Mouse (Mus musculus) mesoderm, embryonic 11.5 days (tissue): Measurements from ENCODE around the gene Gab2.
"Not testable (repeated sequence)": the region's sequence is repeated elsewhere in the genome, so short reads cannot be mapped to it uniquely, and the experiment has no call there.

ENCODE experiments used
- DNase-seq: peaks from one replicate; pipeline ENCODE4 v3.0.0-alpha.2; 2012; ENCODE audit warnings: low read depth, low spot score

Gene Gab2

DNA sequence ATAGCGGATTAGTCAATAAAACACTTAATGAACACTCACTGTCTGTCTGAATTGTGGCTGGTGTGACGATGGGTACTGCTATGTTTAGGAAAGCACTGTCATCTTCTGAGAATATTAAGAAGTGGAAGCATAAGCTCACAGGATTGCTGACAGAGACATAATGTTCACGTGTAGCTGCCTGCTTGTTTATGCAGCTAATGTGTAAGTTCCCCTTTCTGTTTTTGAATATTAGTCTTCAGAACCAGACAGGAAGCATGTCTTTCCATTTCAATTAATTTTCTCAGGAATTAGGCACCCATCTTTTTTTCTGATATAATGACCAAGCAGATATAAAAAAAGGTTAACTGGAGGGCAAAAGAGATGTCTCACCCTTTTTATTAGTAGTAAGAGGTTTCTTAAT is 55.1 kb downstream of the Gab2 start:
- DNase-seq = no peak

DNA sequence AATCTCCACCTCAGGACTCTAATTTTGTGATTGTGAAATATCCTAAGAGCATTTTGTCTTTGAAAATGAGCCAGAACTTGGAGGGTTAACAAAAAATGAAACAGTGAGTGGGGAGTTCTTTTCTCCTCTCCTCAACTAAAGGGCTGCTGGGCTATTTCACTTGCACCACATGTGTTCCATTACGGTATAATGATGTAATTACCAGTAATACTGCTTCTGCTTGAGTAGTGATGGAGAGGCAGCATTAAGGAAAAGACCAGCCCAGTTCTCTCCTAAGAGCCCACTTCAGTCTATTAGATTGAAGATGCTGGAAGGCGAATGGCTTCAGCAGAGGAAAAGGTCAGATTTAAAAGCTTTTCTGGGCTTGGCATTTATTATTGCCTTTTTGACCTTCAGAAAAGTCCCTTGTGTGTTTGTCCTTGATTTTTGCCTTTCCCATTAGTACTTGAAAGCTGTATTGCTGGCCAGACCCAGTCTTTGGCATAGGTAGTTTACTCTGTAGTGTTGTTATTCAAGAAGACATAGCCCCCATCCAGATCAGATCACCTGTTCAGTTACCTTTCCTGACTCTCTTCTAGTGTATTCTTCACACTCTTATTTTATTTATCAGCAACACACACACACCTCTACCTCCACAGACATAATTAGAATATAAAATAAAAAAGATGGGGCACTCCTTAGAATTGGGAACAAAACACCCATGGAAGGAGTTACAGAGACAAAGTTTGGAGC is 69.9 kb downstream of the Gab2 start:
- peak; percentile 15 for DNase-seq

DNA sequence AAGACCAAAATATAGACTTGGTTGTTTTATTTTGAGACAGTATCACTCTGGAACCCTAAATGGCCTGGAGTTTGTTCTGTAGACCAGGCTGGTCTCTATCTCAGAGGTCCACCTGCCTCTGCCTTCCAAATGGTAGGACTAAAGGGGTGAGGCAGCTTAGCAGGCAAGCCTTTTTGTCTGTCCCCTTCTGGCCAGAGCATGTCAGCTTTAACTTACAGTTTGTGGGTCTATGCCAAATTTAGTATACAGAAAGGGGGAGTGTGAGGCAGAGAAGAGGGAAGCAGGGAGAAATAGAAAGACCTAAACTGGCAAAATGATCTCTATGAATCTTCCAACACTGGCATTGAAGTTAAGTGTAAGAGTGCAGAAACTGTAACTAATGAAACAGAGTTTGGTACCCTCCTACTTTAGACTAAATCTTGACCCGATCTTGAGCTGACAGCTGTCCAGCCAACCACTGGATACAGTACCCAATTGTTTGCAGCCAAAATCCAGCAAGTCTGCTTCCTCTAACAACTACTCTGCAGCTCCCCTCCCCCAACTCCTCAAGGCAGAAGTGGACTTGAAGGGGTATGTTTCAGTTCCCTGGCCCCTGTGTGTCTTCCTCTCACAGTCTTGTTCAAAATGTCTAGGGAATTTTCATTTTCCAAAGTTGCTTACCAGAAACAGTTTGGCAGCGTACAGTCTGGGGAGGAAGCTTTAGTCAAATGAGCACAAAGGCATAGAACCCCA is 73.5 kb downstream of the Gab2 start:
- DNase-seq = peak; percentile 10

DNA sequence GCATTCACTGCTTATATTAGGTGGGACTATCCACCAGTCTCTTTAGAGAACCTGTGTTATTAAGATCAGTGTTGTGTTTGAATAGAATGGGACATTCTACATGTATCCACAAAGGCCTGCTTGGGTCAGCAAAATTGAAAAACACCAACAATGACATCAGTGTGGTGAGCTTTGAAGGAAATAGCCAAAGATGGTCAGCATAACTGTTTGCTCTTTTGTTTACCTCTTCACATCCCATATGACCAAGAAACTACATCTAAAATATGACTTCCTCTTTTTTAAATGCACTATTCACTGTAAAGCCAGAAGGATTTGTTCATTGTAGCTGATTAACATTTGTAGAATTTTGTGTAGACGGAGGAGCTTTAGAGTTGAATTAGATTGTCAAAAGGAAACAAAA is 82.9 kb downstream of the Gab2 start:
- no peak for DNase-seq

DNA sequence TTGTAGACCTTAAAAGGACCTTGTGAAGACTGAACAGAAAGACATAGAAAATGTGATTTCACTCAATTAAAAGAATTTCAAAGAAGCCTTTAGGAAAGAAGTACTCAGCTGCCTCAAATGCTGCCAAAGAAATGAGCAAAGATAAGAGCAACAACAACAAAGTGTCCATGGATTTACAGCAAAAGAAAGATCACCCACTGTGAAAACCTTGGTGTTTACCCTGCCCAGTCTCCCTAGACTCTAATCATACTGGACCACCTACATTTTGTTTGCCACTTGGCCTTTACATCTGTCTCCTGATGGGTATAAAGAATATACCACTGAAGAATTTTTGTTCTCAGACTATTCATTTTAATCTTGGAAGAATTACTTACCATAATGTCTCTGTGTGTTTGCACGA is 89.7 kb downstream of the Gab2 start:
- no peak for DNase-seq

DNA sequence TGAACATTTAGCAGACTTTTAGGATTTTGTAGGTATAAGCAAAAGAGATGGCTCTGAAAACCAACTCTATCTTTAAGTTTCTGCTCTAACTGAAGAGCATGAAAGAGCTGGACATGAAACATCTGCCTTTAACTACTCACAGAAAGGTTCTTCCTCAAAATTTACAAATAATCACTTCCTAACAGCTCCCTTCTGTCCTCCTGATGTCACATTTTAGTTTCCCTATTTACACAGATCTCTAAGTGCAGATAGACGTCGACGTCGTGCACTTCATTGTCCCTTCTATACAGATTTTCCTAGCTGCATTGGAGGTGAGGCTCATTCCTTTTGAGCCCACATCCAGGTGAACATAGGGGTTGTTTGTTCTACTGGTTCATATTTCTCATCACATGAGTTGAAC is 90.3 kb downstream of the Gab2 start:
- no peak for DNase-seq

DNA sequence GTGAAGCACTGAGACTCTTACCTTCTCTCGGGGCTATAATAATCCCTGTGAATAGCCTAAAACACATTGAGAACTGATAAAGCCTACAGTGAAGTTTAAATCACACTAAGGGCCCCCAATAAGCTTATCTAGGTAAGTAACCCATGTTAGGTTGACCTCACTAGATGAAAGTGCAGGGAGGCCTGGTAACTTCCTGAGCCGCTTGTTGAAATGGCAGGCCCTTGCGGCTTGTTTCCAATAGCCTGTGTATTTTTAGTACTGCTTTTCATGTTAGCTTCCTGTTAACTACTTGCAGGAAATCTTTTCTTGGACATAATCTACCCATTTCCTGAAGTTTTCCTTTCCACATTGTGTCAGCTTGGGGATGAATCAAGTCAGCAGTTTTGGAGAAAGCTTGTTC is 90.7 kb downstream of the Gab2 start:
- no peak for DNase-seq

DNA sequence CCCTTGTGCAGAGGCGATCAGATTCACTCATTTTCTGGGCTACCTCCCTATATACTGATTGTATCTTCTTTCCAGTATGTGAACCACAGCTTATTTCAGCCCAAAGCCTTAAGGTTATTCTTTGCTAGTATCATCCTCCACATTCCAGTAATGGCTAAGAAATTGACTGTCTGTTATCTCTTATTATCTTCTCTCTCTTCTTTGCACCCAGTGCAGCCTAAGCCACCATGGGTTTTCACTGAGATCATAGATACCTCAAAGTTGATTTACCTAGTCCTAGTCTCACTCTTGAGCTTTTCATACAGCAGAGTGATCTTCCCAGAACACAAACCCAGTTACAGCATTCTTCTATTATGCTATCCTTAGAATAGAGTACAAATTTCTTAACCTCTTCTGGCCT is 100.5 kb downstream of the Gab2 start:
- no peak for DNase-seq

DNA sequence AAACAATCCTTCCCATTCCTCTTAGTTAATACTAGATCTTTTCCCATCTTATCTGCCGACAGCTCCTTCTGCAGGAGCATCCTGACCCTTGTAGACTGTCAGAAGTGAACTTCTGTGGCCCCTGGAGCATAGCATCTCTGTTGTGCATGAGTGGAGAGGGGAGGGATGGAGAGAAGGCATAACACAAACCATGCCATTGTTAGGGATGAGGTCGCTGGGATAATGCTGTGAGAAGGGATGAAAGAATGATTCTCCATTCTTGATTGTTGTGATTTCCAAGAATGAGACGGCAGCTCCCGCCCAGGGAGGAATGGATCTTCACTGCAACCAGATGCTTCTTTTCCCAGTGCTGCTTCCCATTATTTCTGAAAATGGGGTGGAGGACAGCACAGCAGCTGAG is 102.0 kb downstream of the Gab2 start:
- peak; percentile 14 for DNase-seq

DNA sequence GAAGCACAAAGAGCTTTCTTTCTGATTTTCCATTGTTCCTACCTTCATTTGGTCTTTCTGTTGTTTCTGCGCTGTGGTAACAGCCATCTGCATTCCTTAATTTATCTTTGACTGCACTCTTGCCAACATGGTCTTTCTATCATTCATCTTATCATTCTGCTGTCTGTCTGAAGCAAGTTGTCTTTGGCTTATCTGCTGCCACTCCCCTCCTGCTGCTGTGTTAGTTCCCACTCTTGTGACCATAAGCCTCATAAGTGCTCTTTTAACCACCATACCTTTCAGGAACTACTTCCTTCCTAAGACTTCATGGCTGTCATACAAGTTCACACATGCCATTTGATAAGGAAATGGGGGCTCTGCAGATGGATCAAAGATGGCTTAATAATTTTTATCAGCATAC is 102.6 kb downstream of the Gab2 start:
- DNase-seq = no peak

DNA sequence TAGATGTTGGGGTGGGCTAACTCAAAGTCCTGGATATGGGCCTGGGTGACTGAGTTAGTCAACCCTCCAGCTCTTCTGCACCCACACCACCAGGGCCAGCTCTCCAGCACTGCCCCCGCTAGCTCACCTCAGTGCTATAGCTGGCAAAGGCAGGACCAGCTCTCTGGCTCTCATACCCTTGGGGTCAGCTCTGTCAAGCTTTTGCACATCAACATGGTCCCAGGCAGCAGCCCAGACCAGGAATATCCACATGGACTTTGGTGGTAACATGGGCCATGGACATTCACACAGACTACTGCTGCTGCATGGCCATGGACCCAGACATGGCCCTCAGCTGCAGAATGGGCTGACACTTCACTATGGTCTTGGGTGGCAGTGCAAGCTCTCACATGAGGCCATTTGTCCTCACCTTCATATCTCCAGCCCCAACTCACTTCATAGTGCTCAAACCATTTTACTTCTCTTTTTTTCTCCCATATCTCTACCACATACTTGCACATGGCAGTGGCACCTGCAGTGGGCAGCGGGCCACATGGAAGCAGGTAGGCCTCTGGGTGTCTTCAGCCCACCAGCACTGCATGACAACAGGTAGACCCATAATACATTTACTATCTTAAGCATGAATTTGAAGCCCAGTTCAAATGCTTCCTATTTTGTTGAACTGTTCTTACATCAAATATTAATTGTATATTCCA is 106.1 kb downstream of the Gab2 start:
- no peak for DNase-seq

DNA sequence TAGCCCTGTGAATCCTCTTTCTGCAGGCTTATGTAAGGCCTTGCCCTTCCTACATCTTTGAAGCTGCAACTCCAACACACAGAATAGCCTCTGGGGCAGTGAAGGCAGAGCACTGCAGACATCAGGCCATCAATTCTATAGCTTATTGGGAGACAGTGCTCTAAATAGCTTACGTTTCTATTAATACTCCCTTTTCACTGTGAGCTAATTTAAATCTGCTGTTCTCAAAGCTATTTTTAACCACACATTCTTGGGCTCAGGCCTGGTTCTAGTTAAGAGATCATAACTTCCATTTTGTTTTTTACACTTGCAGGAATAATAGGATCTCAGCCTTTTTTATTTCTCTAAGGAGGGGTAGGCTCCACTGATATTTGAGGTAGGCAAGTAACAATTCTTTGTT is 107.7 kb downstream of the Gab2 start:
- DNase-seq = no peak

DNA sequence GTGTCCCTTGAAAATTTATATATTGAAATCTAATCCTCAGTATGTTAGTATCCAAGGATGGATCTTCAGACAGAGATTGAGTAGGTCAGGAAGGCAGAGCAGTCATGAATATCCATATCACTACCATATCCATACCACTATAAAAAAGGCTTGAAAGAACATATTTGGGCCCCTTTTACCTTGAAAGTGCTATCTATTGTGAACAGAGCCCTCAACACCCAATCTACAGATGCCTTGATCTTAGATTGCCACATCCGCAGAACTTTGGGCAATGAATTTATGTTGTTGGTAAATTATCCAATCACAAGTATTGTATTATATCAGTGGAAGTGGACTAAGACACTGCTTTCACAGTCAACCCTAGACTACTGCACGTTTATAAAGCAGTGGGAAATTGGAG is 122.5 kb downstream of the Gab2 start:
- DNase-seq = no peak

DNA sequence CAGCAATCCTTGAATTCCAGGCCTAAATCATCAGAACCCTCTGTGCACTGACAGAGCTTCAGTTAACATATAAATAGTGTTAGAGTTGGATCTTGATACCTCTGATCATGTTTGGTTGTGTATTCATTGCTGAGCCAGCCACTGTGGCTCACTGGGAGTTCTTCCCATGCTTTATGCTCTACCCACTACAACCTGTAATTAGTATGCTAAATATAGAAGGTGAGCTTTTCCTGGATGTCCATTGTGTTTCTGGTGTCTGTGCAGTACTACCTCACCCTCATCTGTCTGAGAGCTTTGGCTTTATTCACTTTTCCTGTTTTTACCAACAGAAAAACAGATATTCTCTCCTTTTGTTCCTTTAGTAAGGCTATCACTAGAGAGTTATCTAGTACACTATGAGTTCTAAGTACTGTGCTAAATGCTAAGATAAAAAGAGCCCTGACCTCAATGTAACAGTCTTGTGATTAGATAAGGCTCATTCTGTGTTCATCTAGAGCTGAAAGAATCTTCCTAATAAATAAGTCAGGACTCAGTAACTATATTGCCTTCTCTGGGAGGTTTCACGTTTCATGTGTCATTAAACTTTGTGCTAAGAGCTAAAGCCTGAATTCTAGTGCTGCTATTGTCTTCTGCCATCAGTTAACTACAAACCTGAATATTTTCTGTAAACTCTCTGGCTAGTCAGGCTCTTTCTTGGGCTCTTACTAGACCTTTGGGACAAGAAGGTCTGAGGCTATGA is 127.6 kb downstream of the Gab2 start:
- DNase-seq = no peak

DNA sequence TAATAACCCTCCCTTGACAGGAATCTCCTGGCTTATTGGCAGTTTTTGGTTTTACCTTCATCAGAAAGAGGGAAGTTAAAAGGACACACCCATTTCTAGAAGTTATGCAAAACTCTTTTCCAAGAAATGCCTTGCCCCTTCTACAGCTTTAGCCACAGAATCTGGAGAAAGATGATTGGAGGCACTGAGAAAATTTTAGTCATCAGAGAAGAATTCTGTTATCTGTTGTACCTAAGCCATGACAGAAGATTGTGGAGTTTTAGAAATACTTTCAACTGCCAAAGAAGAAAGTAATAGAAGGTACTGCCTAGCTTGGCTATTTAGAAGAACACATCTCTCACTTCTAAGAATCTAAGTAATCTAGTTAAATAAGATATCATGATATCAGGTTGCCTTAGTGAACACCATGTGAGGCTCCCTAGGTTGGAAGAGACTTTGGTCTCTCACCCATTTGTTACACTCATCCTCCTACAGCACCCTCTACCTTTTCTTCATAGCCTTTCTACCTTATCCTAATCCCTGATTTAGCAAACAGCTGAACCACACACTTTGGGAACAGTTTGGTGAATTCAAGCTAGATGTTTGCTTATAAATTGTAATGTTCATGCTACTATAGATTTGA is 128.8 kb downstream of the Gab2 start:
- DNase-seq = no peak

DNA sequence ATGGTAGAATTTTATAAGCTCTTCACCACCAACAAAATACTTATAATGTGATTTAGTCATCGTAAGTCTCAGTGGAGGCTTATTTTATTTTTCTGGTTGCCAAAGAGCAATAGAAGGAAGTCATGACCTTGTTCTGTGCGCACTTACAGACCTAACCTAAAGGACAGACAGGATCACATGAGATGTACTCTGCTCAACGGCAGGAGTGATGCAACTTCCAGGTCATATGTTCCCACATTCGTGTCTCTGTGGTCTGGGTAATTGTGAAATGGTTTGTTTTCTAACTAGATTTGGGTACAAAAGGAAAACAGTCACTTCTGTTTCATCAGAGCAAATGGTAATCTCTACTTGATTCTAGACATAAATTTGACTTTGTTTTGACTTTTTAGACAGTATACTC is 129.7 kb downstream of the Gab2 start:
- no peak for DNase-seq

DNA sequence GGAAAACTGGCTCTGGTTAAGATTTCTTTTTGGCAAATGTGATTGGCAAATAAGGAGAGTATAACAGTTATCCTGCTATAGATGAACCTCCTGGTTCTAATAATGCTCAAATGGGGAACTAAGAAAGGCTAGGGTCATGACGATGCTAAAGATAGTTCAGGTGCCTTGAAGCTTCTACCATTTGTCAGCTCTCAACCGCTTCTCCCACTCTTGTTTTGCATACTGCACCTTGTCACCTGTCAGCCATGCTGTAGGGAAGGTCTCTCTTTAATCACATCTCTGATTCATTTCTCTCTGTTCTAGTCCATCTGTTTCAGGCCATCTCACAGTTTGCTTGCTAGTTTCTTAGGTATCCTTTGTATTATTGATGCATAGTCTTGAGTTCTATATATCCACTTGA is 142.4 kb downstream of the Gab2 start:
- no peak for DNase-seq

DNA sequence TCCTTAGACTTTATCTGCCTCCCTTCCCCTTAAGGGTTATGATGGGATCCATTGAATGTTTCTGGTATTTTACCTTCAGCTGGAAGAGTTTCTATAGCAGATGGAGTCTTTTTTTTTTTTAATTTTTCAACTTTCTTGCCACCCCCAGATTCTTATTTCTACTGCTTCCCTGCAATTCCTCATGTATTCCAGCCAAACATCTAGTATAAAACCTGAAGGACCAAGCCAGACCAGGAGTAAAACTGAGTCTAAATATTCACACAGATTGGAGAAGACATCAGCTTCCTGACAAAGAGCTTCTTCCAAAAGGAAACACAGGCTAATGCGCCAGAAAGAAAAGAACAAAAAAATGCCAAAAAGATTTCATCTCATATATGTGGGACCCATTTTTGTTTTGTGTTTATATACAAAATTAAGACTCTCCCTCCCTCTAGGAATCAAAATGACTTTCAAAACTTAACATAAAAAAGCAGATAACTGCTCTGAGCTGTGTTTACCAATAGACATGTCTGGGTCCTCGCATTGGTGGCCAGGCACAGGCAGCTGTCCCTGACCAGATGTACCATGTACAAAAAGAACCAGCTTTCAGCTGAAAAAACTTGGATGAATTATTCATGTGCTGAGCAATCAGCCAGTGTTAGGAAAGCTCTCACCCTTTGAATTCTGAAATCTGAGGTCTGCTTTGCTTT is 164.0 kb downstream of the Gab2 start:
- DNase-seq = no peak

DNA sequence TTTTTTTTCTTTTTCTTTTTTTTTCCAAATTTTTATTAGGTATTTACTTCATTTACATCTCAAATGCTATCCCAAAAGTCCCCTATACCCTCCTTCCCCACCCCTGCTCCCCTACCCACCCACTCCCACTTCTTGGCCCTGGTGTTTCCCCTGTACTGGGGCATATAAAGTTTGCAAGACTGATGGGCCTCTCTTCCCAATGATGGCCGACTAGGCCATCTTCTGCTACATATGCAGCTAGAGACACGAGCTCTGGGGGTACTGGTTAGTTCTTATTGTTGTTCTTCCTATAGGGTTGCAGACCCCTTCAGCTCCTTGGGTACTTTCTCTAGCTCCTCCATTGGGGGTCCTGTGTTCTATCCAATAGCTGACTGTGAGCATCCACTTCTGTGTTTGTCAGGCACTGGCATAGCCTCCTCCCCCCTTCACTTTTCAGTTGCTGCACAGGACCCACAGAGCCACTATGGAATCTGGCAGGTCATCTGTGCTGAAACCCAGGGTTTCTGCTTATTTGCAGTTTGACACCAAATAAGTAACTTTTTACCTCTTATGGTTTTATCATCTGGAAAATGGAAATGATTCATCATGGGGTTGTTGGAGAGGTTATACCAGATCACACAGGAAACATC is 164.7 kb downstream of the Gab2 start:
- DNase-seq = not testable (repeated sequence)

DNA sequence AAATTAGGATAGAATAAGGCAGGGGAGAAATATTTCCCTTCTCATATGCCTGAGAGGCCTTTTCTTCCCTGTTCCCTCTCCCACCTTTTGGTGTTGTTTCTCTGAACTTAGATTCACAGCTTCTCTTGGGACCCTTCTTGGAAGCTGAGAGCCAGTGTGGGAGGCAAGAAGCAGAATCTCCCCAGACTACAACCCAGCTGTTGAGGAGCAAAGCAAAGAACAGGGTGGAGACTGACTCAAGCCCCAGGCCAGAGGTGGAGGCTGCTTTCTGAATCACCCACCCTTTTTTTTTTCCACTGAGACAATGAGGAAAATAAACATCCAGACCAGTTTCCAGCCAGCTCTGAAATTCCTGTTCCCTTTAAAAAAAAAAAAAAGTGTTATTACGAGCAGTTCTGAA is 166.3 kb downstream of the Gab2 start:
- DNase-seq = no peak

DNA sequence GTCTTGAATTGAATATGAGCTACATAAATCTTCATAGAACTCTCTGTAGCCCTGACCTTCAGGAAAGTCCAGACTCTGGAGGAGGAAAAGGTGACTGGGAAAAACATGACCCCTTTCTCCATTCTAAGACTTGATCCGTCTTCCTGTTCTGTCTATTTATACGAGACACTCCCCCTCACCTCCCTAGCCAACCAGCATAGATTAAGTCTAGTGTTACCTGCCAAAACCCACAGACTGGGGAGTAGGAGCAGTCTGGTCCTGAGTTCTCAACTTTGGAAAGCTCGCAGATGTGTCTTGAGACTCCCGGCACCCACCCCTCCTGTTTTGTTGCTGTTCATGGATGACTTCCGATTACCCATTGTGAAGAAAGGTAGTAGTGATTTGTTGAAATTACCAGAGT is 166.8 kb downstream of the Gab2 start:
- no peak for DNase-seq
